Mouse (Mus musculus): ENCODE measurements around the gene Rapgef4. TPM values are rescaled to one million over a fixed set of nuclear protein-coding genes. Genes with fewer than 3 reads are reported as not detected.
A peak's percentile ranks its signal among the peaks of the same experiment; 100 is the strongest.

Gene Rapgef4
- total and polyA plus RNA-seq, 2 experiments from 2014 or later, result 27.0 to 58.7 TPM

DNA sequence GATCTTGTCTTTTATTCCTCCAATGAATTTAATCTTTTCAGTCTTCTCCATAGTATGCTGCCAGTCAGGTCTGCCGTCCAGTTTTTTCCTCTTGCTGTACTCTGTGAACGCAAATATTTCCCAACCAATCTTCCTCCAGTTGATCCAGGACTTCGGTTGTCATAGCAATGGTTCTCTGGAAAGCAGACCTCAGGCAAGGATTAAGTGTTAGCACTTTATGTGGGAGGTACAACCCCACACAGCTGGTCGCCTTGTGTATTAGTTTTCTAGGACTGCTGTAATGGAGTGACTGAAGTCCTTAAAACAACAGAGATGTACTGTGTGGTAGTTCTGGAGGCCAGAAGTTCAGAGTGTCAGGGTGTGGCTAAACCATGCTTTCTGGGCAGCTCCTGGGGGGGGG lies 14.3 kb upstream of the Rapgef4 start:
- H3K27ac ChIP-seq (ENCODE audit: low read depth, low read length), result no peak overlapping the region
- no peak overlapping the region for H3K4me3 ChIP-seq (ENCODE audit: low read depth, low read length)
- H3K9me3 ChIP-seq (ENCODE audit: low read length), result no peaks in the 10 kb centered on the region
- DNase-seq (peak; percentile 26), ATAC-seq (peak; percentile 51)
- WGBS, result 60% methylated on average over 4 of the region's 4 CpGs
- H3K27me3 ChIP-seq (ENCODE audit: insufficient read depth, low read length), result no peaks in the 10 kb centered on the region
- TF ChIP-seq CTCF (IDR thresholded peaks at IDR 0.05; ENCODE audit: low read depth), result no peak
- H3K9ac ChIP-seq, result no peak overlapping the region
- H3K4me1 ChIP-seq (ENCODE audit: insufficient read depth), result no peaks in the 10 kb centered on the region
- no peaks in the 10 kb centered on the region for H3K36me3 ChIP-seq (ENCODE audit: insufficient read depth)
- H3K4me2 ChIP-seq (ENCODE audit: low read depth), result no peak overlapping the region

DNA sequence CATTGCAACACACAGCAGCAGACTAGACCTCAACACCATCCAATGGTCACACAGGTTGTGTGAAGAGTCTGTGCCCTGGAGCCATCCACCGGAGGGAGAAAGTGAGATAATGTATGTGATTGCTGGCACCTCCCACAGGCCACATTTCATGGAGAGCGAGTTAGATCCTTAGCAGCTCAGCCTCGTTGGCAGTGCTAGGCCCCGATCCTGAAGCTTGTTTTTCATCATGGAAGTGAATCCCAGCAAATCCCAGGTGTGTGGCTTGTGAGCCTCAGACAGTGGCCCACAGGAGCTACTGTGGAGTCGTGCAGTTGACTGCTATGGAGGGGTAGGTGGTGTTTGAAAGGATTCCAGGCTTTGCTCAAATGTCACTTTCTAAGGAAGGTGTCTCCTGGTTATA lies 13.2 kb upstream of the Rapgef4 start:
- no peak for TF ChIP-seq CTCF (IDR thresholded peaks at IDR 0.05; ENCODE audit: low read depth)
- 70% methylated on average over 5 of the region's 5 CpGs for WGBS
- Histone ChIP-seq H3K9me3 (ENCODE audit: low read length) (no peaks in the 10 kb centered on the region), H3K27me3 (ENCODE audit: insufficient read depth, low read length) (no peaks in the 10 kb centered on the region), H3K9ac (no peak overlapping the region), H3K36me3 (ENCODE audit: insufficient read depth) (no peaks in the 10 kb centered on the region), H3K4me3 (ENCODE audit: low read depth, low read length) (no peak overlapping the region), H3K4me2 (ENCODE audit: low read depth) (no peak overlapping the region), H3K4me1 (ENCODE audit: insufficient read depth) (no peaks in the 10 kb centered on the region), H3K27ac (ENCODE audit: low read depth, low read length) (no peak overlapping the region)
- no peak for DNase-seq
- no peak for ATAC-seq

GRCm38 (mm10) chr2:71973646-71974045 lies 7.4 kb upstream of the Rapgef4 start:
- Histone ChIP-seq H3K9ac (no peak overlapping the region), H3K4me3 (ENCODE audit: low read depth, low read length) (no peak overlapping the region), H3K27ac (ENCODE audit: low read depth, low read length) (no peak overlapping the region), H3K4me1 (ENCODE audit: insufficient read depth) (no peaks in the 10 kb centered on the region), H3K27me3 (ENCODE audit: insufficient read depth, low read length) (no peaks in the 10 kb centered on the region), H3K9me3 (ENCODE audit: low read length) (no peaks in the 10 kb centered on the region), H3K4me2 (ENCODE audit: low read depth) (no peak overlapping the region), H3K36me3 (ENCODE audit: insufficient read depth) (no peaks in the 10 kb centered on the region)
- TF ChIP-seq CTCF (IDR thresholded peaks at IDR 0.05; ENCODE audit: low read depth), result no peak
- ATAC-seq, result no peak; the same call in 1 of the 2 replicates
- DNase-seq, result no peak
- 83% methylated on average over 3 of the region's 3 CpGs for WGBS

DNA sequence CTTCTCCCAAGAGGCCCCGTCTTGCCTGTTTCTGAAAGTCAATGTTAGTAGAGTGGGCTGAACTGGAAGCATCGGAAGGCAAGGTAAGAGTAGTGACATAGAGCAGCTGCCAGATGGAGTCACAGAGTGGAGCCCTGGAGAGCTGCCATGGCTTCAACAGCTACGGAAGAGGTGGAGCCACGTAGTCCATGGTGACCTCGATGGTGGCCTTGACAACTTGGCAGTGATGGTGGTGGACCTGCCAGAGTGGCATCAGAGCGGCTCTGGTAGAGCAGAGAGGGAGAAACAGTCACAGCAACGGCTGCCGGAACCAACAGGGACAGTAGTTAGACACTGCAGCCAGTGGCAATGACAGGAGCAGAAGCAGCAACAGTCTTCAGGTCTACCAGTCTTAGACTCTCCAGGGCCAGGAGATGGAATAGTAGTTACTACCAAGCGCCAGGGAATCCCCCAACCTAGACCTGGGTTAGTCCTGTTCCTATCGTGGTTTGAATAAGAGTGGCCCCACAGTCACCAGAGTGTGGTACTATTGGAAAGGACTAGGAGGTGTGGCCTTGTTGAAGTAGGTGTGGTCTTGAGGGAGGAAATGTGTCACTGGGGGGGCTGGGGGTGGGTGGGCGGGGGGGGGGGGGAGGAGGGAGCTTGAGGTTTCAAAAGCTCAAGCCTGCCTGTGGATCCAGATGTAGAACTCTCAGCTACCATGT lies 6.7 kb upstream of the Rapgef4 start:
- Histone ChIP-seq H3K27ac (ENCODE audit: low read depth, low read length) (no peak overlapping the region), H3K4me1 (ENCODE audit: insufficient read depth) (no peaks in the 10 kb centered on the region), H3K36me3 (ENCODE audit: insufficient read depth) (no peaks in the 10 kb centered on the region), H3K4me3 (ENCODE audit: low read depth, low read length) (no peak overlapping the region), H3K27me3 (ENCODE audit: insufficient read depth, low read length) (no peaks in the 10 kb centered on the region), H3K9ac (no peak overlapping the region), H3K9me3 (ENCODE audit: low read length) (no peaks in the 10 kb centered on the region), H3K4me2 (ENCODE audit: low read depth) (no peak overlapping the region)
- DNase-seq (no peak), ATAC-seq (peak; percentile 51)
- TF ChIP-seq CTCF (IDR thresholded peaks at IDR 0.05; ENCODE audit: low read depth), result no peak
- 73% methylated on average over 10 of the region's 11 CpGs for WGBS

- 88% methylated on average over 7 of the region's 7 CpGs for WGBS
- Histone ChIP-seq H3K36me3 (ENCODE audit: insufficient read depth) (no peaks in the 10 kb centered on the region), H3K9ac (no peak overlapping the region), H3K27me3 (ENCODE audit: insufficient read depth, low read length) (no peaks in the 10 kb centered on the region), H3K4me3 (ENCODE audit: low read depth, low read length) (no peak overlapping the region), H3K27ac (ENCODE audit: low read depth, low read length) (no peak overlapping the region), H3K4me2 (ENCODE audit: low read depth) (peak overlapping the region; percentile 81; the same call in 1 of the 2 replicates), H3K9me3 (ENCODE audit: low read length) (no peaks in the 10 kb centered on the region), H3K4me1 (ENCODE audit: insufficient read depth) (0 out of 2 replicates have a peak, but pooled peaks cover 4% of the 10 kb centered on the region)
- no peak for DNase-seq
- no peak for TF ChIP-seq CTCF (IDR thresholded peaks at IDR 0.05; ENCODE audit: low read depth)
- no peak for ATAC-seq
Observed at GRCm38 (mm10) chr2:71979981-71980380, 1.1 kb upstream of the Rapgef4 start.

DNA sequence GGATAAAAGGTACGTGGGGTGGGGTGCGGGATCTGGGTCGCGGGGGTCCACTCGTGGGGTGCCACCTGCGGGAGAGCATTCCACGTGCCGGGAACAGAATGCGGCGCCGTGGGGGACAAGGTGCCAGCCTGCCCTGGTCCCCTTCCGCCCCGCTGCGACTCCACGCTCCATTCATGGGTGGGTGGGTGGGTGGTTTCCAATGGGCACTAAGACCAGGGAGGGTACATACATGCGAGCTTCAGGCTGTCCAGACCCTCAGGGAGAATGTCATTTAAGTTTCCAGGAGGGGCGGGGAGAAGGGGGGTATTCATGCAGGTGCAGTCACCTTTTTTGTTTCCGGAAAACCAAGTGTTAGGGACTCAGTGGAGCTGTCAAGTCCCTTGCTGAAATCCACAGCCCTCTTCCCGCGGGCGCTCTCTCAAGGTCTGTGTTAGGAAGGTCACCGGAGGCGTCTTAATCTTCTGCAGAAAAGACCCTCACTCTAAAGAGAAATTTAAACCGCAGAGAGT lies 357 bp downstream of the Rapgef4 start:
- WGBS, result 4% methylated on average over 24 of the region's 24 CpGs
- DNase-seq, result peak; percentile 42
- TF ChIP-seq CTCF (IDR thresholded peaks at IDR 0.05; ENCODE audit: low read depth), result no peak

GRCm38 (mm10) chr2:71981896-71982295 lies 856 bp downstream of the Rapgef4 start:
- ATAC-seq (no peak), DNase-seq (peak; percentile 26)
- H3K9ac ChIP-seq, result peak overlapping the region; percentile 86
- WGBS, result 41% methylated on average over 6 of the region's 6 CpGs
- H3K27me3 ChIP-seq (ENCODE audit: insufficient read depth, low read length), result no peaks in the 10 kb centered on the region
- H3K4me2 ChIP-seq (ENCODE audit: low read depth), result peak overlapping the region; percentile 81
- H3K9me3 ChIP-seq (ENCODE audit: low read length), result no peaks in the 10 kb centered on the region
- H3K4me3 ChIP-seq (ENCODE audit: low read depth, low read length), result peak overlapping the region; percentile 70
- H3K27ac ChIP-seq (ENCODE audit: low read depth, low read length), result peak overlapping the region; percentile 46; the same call in 1 of the 2 replicates
- H3K36me3 ChIP-seq (ENCODE audit: insufficient read depth), result no peaks in the 10 kb centered on the region
- 0 out of 2 replicates have a peak, but pooled peaks cover 4% of the 10 kb centered on the region for H3K4me1 ChIP-seq (ENCODE audit: insufficient read depth)
- no peak for TF ChIP-seq CTCF (IDR thresholded peaks at IDR 0.05; ENCODE audit: low read depth)

More for the DNA sequence above, 357 bp downstream of the Rapgef4 start:
- ATAC-seq, result peak; percentile 8; the same call in 1 of the 2 replicates
- peak overlapping the region; percentile 81 for H3K4me2 ChIP-seq (ENCODE audit: low read depth)
- peak overlapping the region; percentile 84 for H3K27ac ChIP-seq (ENCODE audit: low read depth, low read length)
- H3K27me3 ChIP-seq (ENCODE audit: insufficient read depth, low read length), result no peaks in the 10 kb centered on the region
- H3K9ac ChIP-seq, result peak overlapping the region; percentile 86
- H3K36me3 ChIP-seq (ENCODE audit: insufficient read depth), result no peaks in the 10 kb centered on the region
- no peaks in the 10 kb centered on the region for H3K9me3 ChIP-seq (ENCODE audit: low read length)
- 0 out of 2 replicates have a peak, but pooled peaks cover 4% of the 10 kb centered on the region for H3K4me1 ChIP-seq (ENCODE audit: insufficient read depth)
- H3K4me3 ChIP-seq (ENCODE audit: low read depth, low read length), result peak overlapping the region; percentile 70
